Mouse (Mus musculus) liver, adult (tissue): ENCODE measurements around the gene Pelo.

Experiments used
- GATA4 ChIP-seq: IDR thresholded peaks from 2 replicates; pipeline ENCODE4 v1.6.1; 2014; ENCODE audit warnings: mild to moderate bottlenecking, low read length; ENCODE audit not compliant: insufficient replicate concordance

Gene Pelo

GRCm38 (mm10) chr13:115102754-115103153, 12.8 kb upstream of the Pelo start:
- TF ChIP-seq GATA4, result no peak

GRCm38 (mm10) chr13:115101355-115102191, 11.6 kb upstream of the Pelo start, which contains the start of the genes Gm49395 and Itga1:
Gm49395 (minus strand) TSS chr13:115101921.
Itga1 (minus strand) TSS chr13:115101964.
- peak; percentile 66; the same call in 1 of the 2 replicates for TF ChIP-seq GATA4

GRCm38 (mm10) chr13:115100381-115101177, 10.6 kb upstream of the Pelo start:
- TF ChIP-seq GATA4, result no peak; the same call in 1 of the 2 replicates

- no peak for TF ChIP-seq GATA4
Measured at GRCm38 (mm10) chr13:115099381-115099780, 9.4 kb upstream of the Pelo start.

GRCm38 (mm10) chr13:115098227-115098626, 8.2 kb upstream of the Pelo start:
- no peak for TF ChIP-seq GATA4

GRCm38 (mm10) chr13:115096965-115097364, 7.0 kb upstream of the Pelo start:
- no peak for TF ChIP-seq GATA4

- TF ChIP-seq GATA4, result no peak
Measured at GRCm38 (mm10) chr13:115096216-115096615, 6.2 kb upstream of the Pelo start.

- no peak for TF ChIP-seq GATA4
Measured at GRCm38 (mm10) chr13:115095392-115095791, 5.4 kb upstream of the Pelo start.

GRCm38 (mm10) chr13:115091511-115091910, 1.5 kb upstream of the Pelo start:
- no peak for TF ChIP-seq GATA4

GRCm38 (mm10) chr13:115090977-115091445, 1.0 kb upstream of the Pelo start:
- TF ChIP-seq GATA4, result no peak

- no peak for TF ChIP-seq GATA4
Measured at GRCm38 (mm10) chr13:115089395-115090025, 476 bp downstream of the Pelo start.

- TF ChIP-seq GATA4, result no peak
Measured at GRCm38 (mm10) chr13:115089020-115089394, 979 bp downstream of the Pelo start.

- TF ChIP-seq GATA4, result peak; percentile 29; the same call in 1 of the 2 replicates
Measured at GRCm38 (mm10) chr13:115085974-115086373, 4.0 kb downstream of the Pelo start.

- TF ChIP-seq GATA4, result no peak
Measured at GRCm38 (mm10) chr13:115082339-115082738, 7.6 kb downstream of the Pelo start.

GRCm38 (mm10) chr13:115079996-115080585, 9.9 kb downstream of the Pelo start:
- no peak for TF ChIP-seq GATA4

GRCm38 (mm10) chr13:115078997-115079685, 10.8 kb downstream of the Pelo start:
- peak; percentile 83 for TF ChIP-seq GATA4
